Mouse (Mus musculus) megakaryocyte, embryonic 14.5 days (primary cell): ENCODE data around the gene Fcrlb.

ENCODE experiments used
- FLI1 ChIP-seq: IDR thresholded peaks from 2 replicates; pipeline ENCODE4 v1.6.1; 2012; ENCODE audit warnings: low read length, inconsistent platforms, mixed read lengths
- GATA1 ChIP-seq: IDR thresholded peaks from 3 replicates; pipeline ENCODE4 v1.6.1; 2012; ENCODE audit warnings: mixed read lengths, low read length, inconsistent platforms, borderline replicate concordance

DNA sequence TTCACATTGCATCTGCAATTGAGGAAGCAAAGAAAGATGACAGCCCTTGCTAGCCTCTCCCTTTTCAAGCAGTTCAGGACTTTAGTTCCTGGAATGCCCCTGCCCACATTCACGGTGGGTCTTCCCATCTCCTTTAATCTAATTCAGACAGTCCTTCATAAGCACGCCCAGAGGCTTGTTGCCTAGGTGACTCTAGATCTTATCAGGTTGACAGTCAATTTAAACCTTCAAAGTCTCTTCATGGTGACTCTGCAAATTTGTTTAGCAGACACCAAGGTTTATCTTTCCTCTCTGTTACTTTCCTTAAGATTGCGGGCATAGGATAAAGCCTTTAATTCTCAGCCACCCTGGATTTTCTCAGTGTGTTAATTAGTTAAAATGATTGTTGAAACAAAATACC lies 38.0 kb upstream of the Fcrlb start:
- TF ChIP-seq GATA1 (no peak), FLI1 (no peak)
